Mouse (Mus musculus): ENCODE data around the gene Bloc1s3. TPM values are rescaled to one million over a fixed set of nuclear protein-coding genes. Genes with fewer than 3 reads are reported as not detected.

Bloc1s3 gene
- 2.9 and 4.5 TPM in 2 replicates for polyA plus RNA-seq (2014; fragmentation: Nextera tagmentation; extraction: Ambion mirVana)

- H3K4me3 ChIP-seq (ENCODE audit: low read depth, low read length): peak within 1 kb of the TSS; percentile 72
- H3K9ac ChIP-seq (ENCODE audit: low read length): peak within 1 kb of the TSS; percentile 81
- under 1% methylated on average over 56 of the region's 56 CpGs for WGBS
- DNase-seq (ENCODE audit: low spot score) (peak; percentile 93), ATAC-seq (replicated peaks; ENCODE audit: low FRiP score) (peak; percentile 94)
- H3K4me1 ChIP-seq (replicated peaks; ENCODE audit: control insufficient read depth, insufficient read depth, low read length): peaks cover 12% of the 10 kb centered on the region
- H3K27me3 ChIP-seq (ENCODE audit: control insufficient read depth, insufficient read depth, low read length): no peaks in the 10 kb centered on the region
- peak within 1 kb of the TSS; percentile 94 for H3K4me2 ChIP-seq (ENCODE audit: low read depth, low read length, severe bottlenecking)
- H3K9me3 ChIP-seq (ENCODE audit: control insufficient read depth, low read length): no peaks in the 10 kb centered on the region
- no peaks in the 10 kb centered on the region for H3K36me3 ChIP-seq (ENCODE audit: control insufficient read depth, insufficient read depth, low read length)
- peak within 1 kb of the TSS; percentile 74 for H3K27ac ChIP-seq (ENCODE audit: low read depth, low read length)
These were observed at the start of gene Bloc1s3, which contains the start of gene Trappc6a for GRCm38 (mm10) chr7:19508150-19508923. TSS of gene Bloc1s3 (minus strand) at chr7:19508367. TSS of gene Trappc6a (plus strand) at chr7:19508395.

DNA sequence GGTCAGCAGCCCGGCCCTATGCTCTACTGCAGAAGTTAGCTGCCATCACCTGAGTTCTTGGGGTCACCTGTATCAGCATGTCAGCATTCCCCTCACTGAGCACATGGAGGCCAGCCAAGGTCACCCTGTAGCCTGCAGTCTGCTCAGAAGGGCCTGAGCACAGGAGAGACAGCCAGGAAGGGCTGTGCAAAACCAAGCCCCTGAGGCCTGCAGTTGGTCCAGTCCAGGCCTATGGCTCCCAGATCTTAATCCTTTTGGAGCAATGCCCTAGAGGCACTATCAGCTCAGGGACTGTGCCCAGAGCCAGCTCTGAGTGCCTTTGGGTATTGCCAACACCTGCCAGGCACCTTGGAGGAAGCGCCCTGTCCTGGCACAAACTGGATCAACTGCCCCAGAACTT is 48.9 kb upstream of the Bloc1s3 start:
- H3K36me3 ChIP-seq (ENCODE audit: control insufficient read depth, insufficient read depth, low read length): no peaks in the 10 kb centered on the region; the same call in 1 of the 2 replicates
- peaks cover 10% of the 10 kb centered on the region for H3K4me1 ChIP-seq (replicated peaks; ENCODE audit: control insufficient read depth, insufficient read depth, low read length)
- no peaks in the 10 kb centered on the region for H3K9me3 ChIP-seq (ENCODE audit: control insufficient read depth, low read length)
- H3K27ac ChIP-seq (ENCODE audit: low read depth, low read length): no peak overlapping the region
- H3K4me2 ChIP-seq (ENCODE audit: low read depth, low read length, severe bottlenecking): no peak overlapping the region
- no peak for DNase-seq (ENCODE audit: low spot score)
- H3K9ac ChIP-seq (ENCODE audit: low read length): no peak overlapping the region
- no peaks in the 10 kb centered on the region for H3K27me3 ChIP-seq (ENCODE audit: control insufficient read depth, insufficient read depth, low read length)
- ATAC-seq (replicated peaks; ENCODE audit: low FRiP score): no peak
- no peak overlapping the region for H3K4me3 ChIP-seq (ENCODE audit: low read depth, low read length)
- WGBS: 98% methylated on average over 2 of the region's 2 CpGs

GRCm38 (mm10) chr7:19554168-19554567 is 46.0 kb upstream of the Bloc1s3 start:
- no peak for ATAC-seq (replicated peaks; ENCODE audit: low FRiP score)
- H3K27me3 ChIP-seq (ENCODE audit: control insufficient read depth, insufficient read depth, low read length): no peaks in the 10 kb centered on the region
- 82% methylated on average over 1 of the region's 1 CpGs for WGBS
- no peak for DNase-seq (ENCODE audit: low spot score)
- H3K4me1 ChIP-seq (replicated peaks; ENCODE audit: control insufficient read depth, insufficient read depth, low read length): peaks cover 2% of the 10 kb centered on the region; the same call in 1 of the 2 replicates
- H3K9me3 ChIP-seq (ENCODE audit: control insufficient read depth, low read length): no peaks in the 10 kb centered on the region
- H3K4me3 ChIP-seq (ENCODE audit: low read depth, low read length): no peak overlapping the region
- no peak overlapping the region for H3K9ac ChIP-seq (ENCODE audit: low read length)
- no peaks in the 10 kb centered on the region; the same call in 1 of the 2 replicates for H3K36me3 ChIP-seq (ENCODE audit: control insufficient read depth, insufficient read depth, low read length)
- H3K4me2 ChIP-seq (ENCODE audit: low read depth, low read length, severe bottlenecking): no peak overlapping the region
- H3K27ac ChIP-seq (ENCODE audit: low read depth, low read length): no peak overlapping the region

DNA sequence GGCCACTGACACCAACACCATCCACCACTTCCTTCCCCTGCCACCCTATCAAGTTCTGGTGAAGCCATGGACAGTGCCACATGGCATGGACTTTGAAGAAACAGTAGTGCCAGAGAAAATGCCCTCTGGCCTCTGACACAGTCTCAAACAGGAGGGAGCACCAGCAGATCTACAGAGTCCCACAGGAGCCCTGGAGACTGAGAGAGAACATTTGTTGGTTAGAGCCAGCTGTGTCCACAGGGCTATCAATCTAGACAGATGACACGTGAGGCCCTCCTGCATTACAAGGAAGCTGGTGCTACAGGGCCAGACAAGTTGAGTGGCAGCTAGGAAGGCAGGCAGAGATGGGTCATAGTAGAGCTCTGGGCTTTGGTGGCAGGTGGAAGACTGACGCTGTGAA is 44.3 kb upstream of the Bloc1s3 start:
- ATAC-seq (replicated peaks; ENCODE audit: low FRiP score) (no peak), DNase-seq (ENCODE audit: low spot score) (no peak)
- Histone ChIP-seq H3K27ac (ENCODE audit: low read depth, low read length) (no peak overlapping the region), H3K4me3 (ENCODE audit: low read depth, low read length) (no peak overlapping the region), H3K36me3 (ENCODE audit: control insufficient read depth, insufficient read depth, low read length) (no peaks in the 10 kb centered on the region; the same call in 1 of the 2 replicates), H3K27me3 (ENCODE audit: control insufficient read depth, insufficient read depth, low read length) (no peaks in the 10 kb centered on the region), H3K4me2 (ENCODE audit: low read depth, low read length, severe bottlenecking) (no peak overlapping the region), H3K9ac (ENCODE audit: low read length) (no peak overlapping the region), H3K9me3 (ENCODE audit: control insufficient read depth, low read length) (no peaks in the 10 kb centered on the region), H3K4me1 (replicated peaks; ENCODE audit: control insufficient read depth, insufficient read depth, low read length) (no peaks in the 10 kb centered on the region)
- WGBS: 86% methylated on average over 2 of the region's 2 CpGs

DNA sequence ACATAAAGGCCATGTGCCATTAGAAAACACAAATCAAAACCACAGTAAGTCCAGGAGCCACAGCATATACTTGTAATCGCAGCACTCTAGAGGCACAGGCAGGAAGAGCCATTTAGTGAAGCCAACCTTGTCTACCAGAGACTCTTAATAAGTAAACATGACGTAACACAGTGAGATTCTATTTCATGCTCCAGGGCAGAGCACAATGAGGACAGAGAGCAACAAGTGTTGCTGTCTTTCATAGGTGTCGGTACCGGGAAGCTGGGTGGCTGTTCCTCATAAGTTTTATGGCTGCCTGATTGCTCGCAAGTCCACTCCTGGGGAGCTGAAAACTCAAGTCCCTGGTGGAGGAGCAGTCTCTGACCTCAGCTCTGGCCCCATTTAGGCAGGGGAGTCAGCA is 43.5 kb upstream of the Bloc1s3 start:
- Histone ChIP-seq H3K9me3 (ENCODE audit: control insufficient read depth, low read length) (no peaks in the 10 kb centered on the region), H3K36me3 (ENCODE audit: control insufficient read depth, insufficient read depth, low read length) (no peaks in the 10 kb centered on the region; the same call in 1 of the 2 replicates), H3K27me3 (ENCODE audit: control insufficient read depth, insufficient read depth, low read length) (no peaks in the 10 kb centered on the region), H3K27ac (ENCODE audit: low read depth, low read length) (no peak overlapping the region), H3K9ac (ENCODE audit: low read length) (no peak overlapping the region), H3K4me3 (ENCODE audit: low read depth, low read length) (no peak overlapping the region), H3K4me1 (replicated peaks; ENCODE audit: control insufficient read depth, insufficient read depth, low read length) (no peaks in the 10 kb centered on the region), H3K4me2 (ENCODE audit: low read depth, low read length, severe bottlenecking) (no peak overlapping the region)
- DNase-seq (ENCODE audit: low spot score) (no peak), ATAC-seq (replicated peaks; ENCODE audit: low FRiP score) (no peak)
- WGBS: 90% methylated on average over 5 of the region's 5 CpGs

DNA sequence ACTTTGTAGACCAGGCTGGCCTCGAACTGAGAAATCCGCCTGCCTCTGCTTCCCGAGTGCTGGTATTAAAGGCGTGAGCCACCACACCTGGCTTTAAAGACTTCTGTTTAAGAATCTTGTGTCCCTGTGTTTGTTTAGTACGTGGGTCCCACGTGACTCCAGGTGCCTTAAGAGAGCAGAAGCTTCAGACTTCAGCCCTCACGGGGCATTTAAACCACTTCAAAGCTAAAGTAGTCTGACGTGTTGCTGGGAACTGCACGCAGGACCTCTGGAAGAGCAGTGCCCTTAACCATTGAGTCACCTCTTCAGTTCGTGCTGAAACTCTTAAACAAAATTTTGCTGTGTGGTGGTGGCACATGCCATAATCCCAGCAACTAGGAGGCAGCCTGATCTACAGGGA is 41.2 kb upstream of the Bloc1s3 start:
- Histone ChIP-seq H3K27me3 (ENCODE audit: control insufficient read depth, insufficient read depth, low read length) (no peaks in the 10 kb centered on the region), H3K9ac (ENCODE audit: low read length) (no peak overlapping the region), H3K36me3 (ENCODE audit: control insufficient read depth, insufficient read depth, low read length) (no peaks in the 10 kb centered on the region; the same call in 1 of the 2 replicates), H3K9me3 (ENCODE audit: control insufficient read depth, low read length) (no peaks in the 10 kb centered on the region), H3K4me3 (ENCODE audit: low read depth, low read length) (no peak overlapping the region), H3K4me2 (ENCODE audit: low read depth, low read length, severe bottlenecking) (no peak overlapping the region), H3K4me1 (replicated peaks; ENCODE audit: control insufficient read depth, insufficient read depth, low read length) (no peaks in the 10 kb centered on the region), H3K27ac (ENCODE audit: low read depth, low read length) (no peak overlapping the region)
- ATAC-seq (replicated peaks; ENCODE audit: low FRiP score) (no peak), DNase-seq (ENCODE audit: low spot score) (no peak)
- WGBS: 89% methylated on average over 10 of the region's 10 CpGs

- no peak overlapping the region for H3K9ac ChIP-seq (ENCODE audit: low read length)
- 57% methylated on average over 2 of the region's 2 CpGs for WGBS
These were observed 39.3 kb upstream of the Bloc1s3 start for GRCm38 (mm10) chr7:19547344-19547969.

GRCm38 (mm10) chr7:19546007-19546406 is 37.8 kb upstream of the Bloc1s3 start:
- H3K36me3 ChIP-seq (ENCODE audit: control insufficient read depth, insufficient read depth, low read length): no peaks in the 10 kb centered on the region
- 80% methylated on average over 3 of the region's 3 CpGs for WGBS
- DNase-seq (ENCODE audit: low spot score) (no peak), ATAC-seq (replicated peaks; ENCODE audit: low FRiP score) (no peak)
- H3K27me3 ChIP-seq (ENCODE audit: control insufficient read depth, insufficient read depth, low read length): no peaks in the 10 kb centered on the region
- H3K4me3 ChIP-seq (ENCODE audit: low read depth, low read length): no peak overlapping the region
- no peaks in the 10 kb centered on the region for H3K9me3 ChIP-seq (ENCODE audit: control insufficient read depth, low read length)
- H3K4me1 ChIP-seq (replicated peaks; ENCODE audit: control insufficient read depth, insufficient read depth, low read length): peaks cover 8% of the 10 kb centered on the region; the same call in 1 of the 2 replicates
- no peak overlapping the region for H3K27ac ChIP-seq (ENCODE audit: low read depth, low read length)
- no peak overlapping the region for H3K9ac ChIP-seq (ENCODE audit: low read length)
- no peak overlapping the region for H3K4me2 ChIP-seq (ENCODE audit: low read depth, low read length, severe bottlenecking)

More at GRCm38 (mm10) chr7:19547344-19547969, 39.3 kb upstream of the Bloc1s3 start:
- no peak overlapping the region for H3K4me3 ChIP-seq (ENCODE audit: low read depth, low read length)
- H3K36me3 ChIP-seq (ENCODE audit: control insufficient read depth, insufficient read depth, low read length): no peaks in the 10 kb centered on the region; the same call in 1 of the 2 replicates
- ATAC-seq (replicated peaks; ENCODE audit: low FRiP score) (no peak), DNase-seq (ENCODE audit: low spot score) (no peak)
- no peak overlapping the region for H3K27ac ChIP-seq (ENCODE audit: low read depth, low read length)
- no peaks in the 10 kb centered on the region for H3K9me3 ChIP-seq (ENCODE audit: control insufficient read depth, low read length)
- H3K27me3 ChIP-seq (ENCODE audit: control insufficient read depth, insufficient read depth, low read length): no peaks in the 10 kb centered on the region
- H3K4me2 ChIP-seq (ENCODE audit: low read depth, low read length, severe bottlenecking): no peak overlapping the region
- H3K4me1 ChIP-seq (replicated peaks; ENCODE audit: control insufficient read depth, insufficient read depth, low read length): no peaks in the 10 kb centered on the region
